Mouse (Mus musculus) gastrocnemius, postnatal 14 days (tissue): ENCODE measurements around the gene Stap2. TPM values are rescaled to one million over a fixed set of nuclear protein-coding genes. Genes with fewer than 3 reads are reported as not detected.

Source experiments
- DNase-seq: peaks from one replicate; pipeline ENCODE4 v3.0.0; 2021; ENCODE audit warnings: mixed read lengths
- intact Hi-C: fragments of 180-260 bp; cut with DNase I; formaldehyde crosslinking; loops from one replicate; pipeline ENCODE4 v1.15.1; 2025; ENCODE audit warnings: low total_unique reads
- total RNA-seq, 2 experiments: library from RNA; stranded (reverse); gene quantifications; 2 replicates each; pipeline ENCODE4 v1.2.3; 2021

The Stap2 gene
- total RNA-seq, 2 experiments from 2014 or later: 3.9 to 4.4 TPM

- no peak for DNase-seq
- intact Hi-C loops: no loop called here
Observed at GRCm38 (mm10) chr17:56027801-56028441, 22.5 kb upstream of the Stap2 start.

DNA sequence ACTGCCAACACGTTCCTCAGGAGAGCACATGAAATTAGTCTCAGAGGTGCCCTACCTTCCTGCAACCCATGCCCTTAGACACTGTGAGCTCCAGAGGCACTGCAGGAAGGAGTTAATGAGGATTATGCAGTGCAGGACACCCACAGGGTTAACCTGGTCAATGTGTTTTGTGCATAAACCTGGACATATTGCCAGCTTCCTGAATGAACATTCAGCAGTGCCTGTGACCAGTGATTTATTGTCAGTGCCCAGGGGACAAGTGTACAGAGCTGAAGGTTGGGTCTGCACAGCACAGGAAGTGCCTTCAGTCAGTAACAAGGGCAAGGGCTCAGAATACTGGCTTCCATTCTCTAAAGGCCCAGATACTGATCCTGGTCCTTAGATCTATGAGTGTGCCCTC lies 21.5 kb upstream of the Stap2 start:
- DNase-seq: no peak
- intact Hi-C loops: no loop called here

DNA sequence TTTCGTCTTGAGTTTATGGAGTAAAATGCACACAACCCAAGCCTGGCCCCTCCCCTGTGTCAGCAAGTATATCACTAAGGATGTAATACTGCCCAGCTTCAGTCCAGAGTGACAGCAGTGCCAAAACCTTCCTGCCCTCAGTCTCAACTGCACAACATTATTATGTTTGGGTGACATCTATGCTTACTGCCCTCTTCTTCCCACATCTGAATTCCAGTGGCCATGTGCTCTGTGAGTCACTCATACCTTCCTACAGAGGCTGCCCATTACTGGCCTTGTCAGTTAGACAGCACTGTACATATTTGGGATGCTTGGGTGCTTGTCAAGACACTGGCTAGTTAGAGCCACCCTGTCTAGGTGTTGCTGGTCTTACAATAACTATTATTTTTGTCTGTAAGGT lies 20.9 kb upstream of the Stap2 start:
- DNase-seq: no peak
- intact Hi-C loops: no loop called here

DNA sequence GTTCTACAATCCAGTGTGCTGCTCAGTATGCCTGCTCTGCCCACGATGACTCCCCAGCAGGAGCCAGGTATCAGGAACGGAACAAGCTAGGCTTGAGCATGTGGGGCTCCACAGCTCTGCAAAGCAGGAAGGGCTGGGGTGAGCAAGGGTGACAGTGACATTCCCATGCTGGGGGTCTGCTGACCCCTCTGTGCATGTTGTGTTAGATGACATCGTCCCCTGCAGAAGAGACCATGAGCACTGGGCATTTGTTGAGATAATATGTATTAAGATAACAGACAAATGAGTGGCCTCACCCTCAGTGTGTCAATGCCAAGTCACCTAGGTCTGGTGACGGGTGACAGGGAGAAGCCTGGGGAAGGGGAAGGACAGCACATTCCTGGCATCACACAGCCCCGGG lies 19.5 kb upstream of the Stap2 start:
- intact Hi-C loops: no loop called here
- DNase-seq: no peak

- no peak for DNase-seq
- intact Hi-C loops: no loop called here
Observed at GRCm38 (mm10) chr17:56024476-56024875, 19.1 kb upstream of the Stap2 start.

DNA sequence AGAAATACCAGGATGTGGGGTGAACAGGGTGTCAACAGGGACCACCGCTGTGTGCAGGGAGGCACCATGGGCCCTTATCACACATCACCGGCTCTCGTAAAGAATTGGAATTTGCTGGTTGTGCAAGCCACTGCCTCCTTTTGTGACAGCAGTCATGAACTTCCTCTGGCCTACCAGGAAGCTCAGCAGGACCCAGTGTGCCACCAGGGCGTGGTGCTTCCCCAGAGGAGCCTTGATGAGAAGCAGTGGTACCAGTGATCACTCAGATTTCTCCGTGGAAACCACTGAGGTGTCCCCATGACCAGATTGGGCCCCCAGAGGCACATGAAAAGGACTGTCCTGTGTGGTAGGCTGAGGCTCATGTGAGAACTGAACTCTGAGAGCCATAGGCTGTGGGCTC lies 18.0 kb upstream of the Stap2 start:
- no peak for DNase-seq

GRCm38 (mm10) chr17:56022989-56023290 lies 17.6 kb upstream of the Stap2 start:
- intact Hi-C loops: no loop called here

More for the DNA sequence above, 18.0 kb upstream of the Stap2 start:
- intact Hi-C loops: no loop called here

DNA sequence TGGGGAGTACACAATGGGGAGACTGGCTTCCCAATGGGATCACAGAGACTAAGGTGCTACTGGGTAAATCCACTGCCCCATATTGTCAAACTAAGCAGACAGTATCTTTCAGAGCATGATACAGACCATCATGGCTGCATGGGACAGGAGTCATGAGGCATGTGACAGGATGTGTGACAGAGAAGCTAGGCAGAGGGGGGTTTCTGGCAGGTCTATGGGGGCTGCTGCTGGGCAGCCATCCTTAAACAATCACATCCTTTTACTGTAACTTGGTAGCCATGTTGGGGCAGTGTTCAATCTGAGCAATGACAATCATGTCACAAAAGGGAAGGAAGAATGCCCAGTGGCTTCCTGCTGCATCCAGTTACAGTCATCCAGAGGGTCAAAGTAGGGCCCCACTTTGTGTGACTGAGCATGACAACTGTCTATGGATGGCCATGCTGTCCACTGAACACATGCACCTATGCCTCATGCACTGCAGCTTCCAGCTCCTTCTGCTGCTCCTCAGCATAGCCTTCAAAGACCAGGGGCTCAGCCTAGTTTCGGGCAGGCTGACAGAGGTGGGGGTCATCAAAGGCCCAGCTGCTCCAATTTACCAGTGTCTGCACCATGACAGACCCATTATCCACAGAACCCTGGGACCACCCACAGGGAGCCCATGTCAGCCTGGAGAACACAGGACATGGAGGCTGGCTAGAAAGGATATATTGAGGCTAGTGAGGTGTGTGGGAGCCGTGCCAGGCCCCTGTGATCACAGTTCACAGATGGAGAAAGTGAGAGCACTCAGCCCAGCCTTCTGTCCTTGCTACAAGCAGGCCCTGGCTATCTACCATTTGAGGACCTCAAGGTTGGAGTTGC lies 17.0 kb upstream of the Stap2 start:
- intact Hi-C loops: no loop called here
- DNase-seq: no peak

More at GRCm38 (mm10) chr17:56022989-56023290, 17.6 kb upstream of the Stap2 start:
- DNase-seq: no peak

DNA sequence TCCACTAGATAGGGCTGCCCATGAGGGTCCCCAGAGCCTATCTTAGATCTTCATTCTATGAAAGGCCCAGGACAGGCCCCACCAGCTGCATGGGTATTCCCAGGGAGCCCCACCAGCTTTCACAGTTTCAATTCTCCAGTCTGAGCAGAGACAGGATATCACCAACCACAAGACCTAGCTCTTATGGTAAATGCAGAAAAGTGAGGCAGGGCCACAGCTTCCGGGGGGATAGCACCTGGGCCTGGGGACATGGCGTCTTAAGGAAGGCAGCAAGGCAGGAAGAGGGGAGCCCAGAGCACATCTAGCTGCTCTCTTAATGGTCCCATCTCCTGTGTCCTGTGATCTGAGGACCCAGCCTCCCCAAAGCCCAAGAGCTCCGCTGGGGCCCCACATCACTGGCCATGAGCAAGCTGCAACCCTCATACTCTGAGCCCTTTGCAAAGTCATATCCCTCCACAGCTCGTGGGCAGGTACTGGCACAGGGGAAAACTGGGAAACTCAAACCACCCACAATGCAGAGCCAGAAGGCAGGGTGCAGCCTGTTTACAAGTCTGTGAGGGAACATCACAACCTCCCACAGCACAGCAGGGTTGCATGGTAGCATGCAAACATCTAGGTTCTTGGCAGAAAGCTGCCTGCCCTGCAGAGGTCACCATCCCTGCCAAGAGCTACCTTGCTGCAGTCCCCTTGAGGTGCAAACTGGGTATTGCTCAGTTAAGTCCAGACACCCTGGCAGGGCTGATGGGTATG lies 16.0 kb upstream of the Stap2 start:
- intact Hi-C loops: no loop called here
- no peak for DNase-seq

GRCm38 (mm10) chr17:56020400-56021084 lies 15.2 kb upstream of the Stap2 start:
- no peak for DNase-seq
- intact Hi-C loops: no loop called here

- DNase-seq: no peak
- intact Hi-C loops: no loop called here
Observed at GRCm38 (mm10) chr17:56018347-56019131, 13.2 kb upstream of the Stap2 start.

GRCm38 (mm10) chr17:56017848-56018247 lies 12.5 kb upstream of the Stap2 start:
- no peak for DNase-seq
- intact Hi-C loops: no loop called here

DNA sequence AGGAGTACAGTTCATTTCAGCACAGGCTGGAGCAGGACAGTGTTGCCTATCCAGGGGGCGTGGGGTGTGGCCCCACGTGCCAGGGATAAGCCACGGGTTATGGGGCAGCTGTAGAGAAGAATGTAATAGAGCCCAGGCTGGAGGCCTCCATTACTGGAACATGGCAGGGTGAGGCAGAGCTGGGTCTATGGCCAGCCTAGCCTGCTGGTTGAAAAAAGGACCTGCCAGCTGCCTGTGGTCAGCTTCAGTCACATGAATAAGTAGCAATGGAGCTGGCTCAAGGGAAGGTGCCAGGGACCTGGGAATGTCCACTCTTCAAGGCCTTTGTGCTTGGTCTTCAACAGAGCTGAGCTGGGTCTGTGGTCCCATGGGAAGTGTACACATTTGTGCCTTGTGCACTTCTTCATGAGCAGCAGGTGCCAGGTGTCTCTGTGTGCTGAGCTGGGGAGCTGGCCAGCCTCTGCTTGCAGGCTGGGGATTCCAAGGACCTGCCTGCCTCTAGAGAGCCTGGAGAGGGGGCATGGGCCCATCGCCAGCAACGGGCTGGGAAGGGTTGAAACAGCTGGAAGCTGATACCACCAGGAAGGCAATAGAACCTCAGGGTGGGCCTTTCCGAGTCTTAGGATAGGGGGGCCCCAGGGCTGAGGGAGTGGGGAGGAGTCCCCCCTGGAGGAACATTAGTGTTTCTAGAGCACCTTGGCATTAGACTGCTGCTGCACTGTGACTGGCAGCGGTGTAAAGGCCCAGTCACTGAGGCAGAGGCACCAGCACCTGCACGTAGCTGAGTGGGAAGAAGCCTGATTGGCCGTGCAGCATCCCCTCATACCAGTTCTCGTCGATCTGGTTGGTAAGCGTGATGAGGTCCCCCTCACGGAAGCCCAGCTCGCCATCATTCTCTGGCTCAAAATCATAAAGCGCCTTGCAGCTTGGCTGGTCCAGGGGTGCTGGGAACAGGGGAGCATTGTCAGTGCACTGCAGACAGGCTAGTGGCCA lies 11.7 kb upstream of the Stap2 start:
- peak; percentile 13 for DNase-seq
- intact Hi-C loops: no loop called here

DNA sequence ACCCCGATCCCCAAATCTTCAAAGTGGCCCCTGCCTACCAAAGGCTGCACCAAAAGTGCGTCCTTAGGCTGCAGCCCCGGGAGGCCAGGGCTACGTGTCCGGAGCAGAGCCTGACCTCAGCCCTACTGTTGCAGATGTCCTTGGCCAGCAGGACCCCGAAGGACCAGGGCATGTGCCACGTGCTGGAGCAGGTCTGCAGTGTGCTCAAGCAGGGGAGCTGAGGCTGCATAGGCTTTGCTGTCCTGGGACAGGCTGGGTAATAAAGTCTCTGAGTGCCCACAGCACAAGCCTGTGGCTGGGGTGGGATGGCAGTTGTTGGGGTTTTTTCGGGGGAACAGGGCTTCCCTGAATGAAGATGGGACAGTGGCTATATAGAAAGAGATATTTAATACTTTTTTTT lies 11.0 kb upstream of the Stap2 start:
- intact Hi-C loops: no loop called here
- no peak for DNase-seq

- intact Hi-C loops: no loop called here
- DNase-seq: no peak
Observed at GRCm38 (mm10) chr17:56015293-56015692, 9.9 kb upstream of the Stap2 start.

DNA sequence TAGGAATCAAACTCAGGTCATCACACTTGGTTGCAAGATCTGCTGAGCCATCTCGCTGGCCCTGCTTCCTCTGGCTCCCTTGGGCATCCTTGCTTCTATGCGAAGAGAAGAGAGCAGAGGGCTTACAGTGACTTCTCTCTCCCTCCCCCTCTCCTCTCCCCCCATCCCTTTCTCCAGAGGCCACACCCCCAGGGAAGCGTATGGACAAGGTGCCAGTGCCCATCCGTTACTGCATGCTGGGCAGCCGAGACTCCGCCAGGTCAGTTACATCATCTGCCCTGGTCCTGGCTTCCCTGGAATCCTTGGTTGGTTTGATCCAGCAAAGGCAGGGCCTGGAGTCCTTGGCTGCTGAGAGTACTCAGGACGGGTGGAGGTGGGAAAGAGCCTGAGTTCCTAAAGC lies 6.1 kb upstream of the Stap2 start:
- DNase-seq: no peak
- intact Hi-C loops: loop anchor here (5.0 kb wide), 1 partner anchor 34 kb away; no protein-coding TSS in a partner anchor

DNA sequence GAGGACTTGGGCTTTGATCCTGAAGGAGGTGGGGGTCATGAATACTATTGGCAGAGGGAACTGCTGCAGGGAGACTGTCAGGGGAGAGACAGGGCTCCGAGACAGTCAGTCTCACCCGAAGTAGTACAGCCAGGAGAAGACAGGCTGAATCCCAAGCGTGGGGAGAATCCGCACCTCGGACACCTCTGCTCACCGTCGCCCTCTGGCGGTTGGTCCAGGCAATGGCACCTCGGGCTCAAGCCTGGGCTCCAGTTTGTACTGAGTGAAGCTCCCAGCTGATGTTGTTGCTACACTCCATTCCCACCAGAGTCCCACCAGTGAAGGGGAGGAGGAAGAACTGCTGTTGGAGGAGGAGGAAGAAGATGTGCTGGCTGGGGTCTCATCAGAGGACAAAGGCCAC lies 5.3 kb upstream of the Stap2 start:
- intact Hi-C loops: loop anchor here (5.0 kb wide), 1 partner anchor 33 kb away; no protein-coding TSS in a partner anchor
- peak; percentile 79 for DNase-seq

DNA sequence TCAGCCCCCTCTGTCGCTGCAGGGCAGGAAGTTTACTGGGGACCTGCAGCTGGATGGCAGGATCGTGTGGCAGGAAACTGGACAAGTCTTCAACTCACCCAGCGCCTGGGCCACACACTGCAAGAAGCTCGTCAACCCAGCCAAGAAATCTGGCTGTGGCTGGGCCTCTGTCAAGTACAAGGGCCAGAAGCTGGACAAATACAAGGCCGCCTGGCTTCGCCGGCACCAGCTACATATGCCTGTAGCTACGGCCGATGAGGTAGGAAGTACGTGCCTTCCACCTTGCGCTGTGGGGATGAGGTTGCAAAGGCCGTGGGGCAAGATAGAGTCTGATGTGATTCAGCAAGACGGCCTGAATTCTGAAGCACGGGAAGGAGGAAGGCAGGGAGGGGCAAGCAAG lies 4.9 kb upstream of the Stap2 start:
- DNase-seq: no peak
- intact Hi-C loops: loop anchor here (5.0 kb wide), 1 partner anchor 33 kb away; no protein-coding TSS in a partner anchor
